Mouse (Mus musculus): Measurements from ENCODE around the gene Hist1h2bf. TPM values are rescaled to one million over a fixed set of nuclear protein-coding genes. Genes with fewer than 3 reads are reported as not detected.
"Not testable (repeated sequence)": the region's sequence is repeated elsewhere in the genome, so short reads cannot be mapped to it uniquely, and the experiment has no call there.

Hist1h2bf gene
- polyA plus RNA-seq (2015; fragmentation: Nextera tagmentation; extraction: Ambion mirVana): 2.9 and 5.8 TPM in 2 replicates

DNA sequence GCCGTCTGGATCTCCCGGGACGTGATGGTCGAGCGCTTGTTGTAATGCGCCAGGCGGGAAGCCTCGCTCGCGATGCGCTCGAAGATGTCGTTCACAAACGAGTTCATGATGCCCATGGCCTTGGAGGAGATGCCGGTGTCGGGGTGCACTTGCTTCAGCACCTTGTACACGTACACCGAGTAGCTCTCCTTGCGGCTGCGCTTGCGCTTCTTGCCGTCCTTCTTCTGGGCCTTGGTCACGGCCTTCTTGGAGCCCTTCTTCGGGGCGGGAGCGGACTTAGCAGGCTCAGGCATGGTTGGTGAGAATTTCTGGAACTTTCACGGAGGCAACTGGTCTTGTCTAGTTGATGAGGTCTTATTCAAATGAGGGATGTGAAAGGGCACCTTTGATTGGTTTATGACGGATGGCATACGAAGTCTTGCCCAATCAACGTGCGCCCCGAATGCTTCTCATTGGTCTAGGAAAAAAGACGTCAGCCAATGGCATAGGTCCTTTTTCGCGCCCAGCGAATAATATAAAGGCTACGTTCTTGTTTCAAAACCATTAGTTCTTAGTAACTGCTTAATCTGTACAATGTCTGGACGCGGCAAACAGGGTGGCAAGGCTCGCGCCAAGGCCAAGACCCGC, at the start of gene Hist1h2bf, which contains the start of gene Hist1h2ad:
Gene Hist1h2bf, minus strand, starts transcription at position 299 of the 627 bp plus-strand sequence.
Gene Hist1h2ad, plus strand, starts transcription at position 484 of the 627 bp plus-strand sequence.
- peak within 1 kb of the TSS; percentile 94 for H3K27ac ChIP-seq
- under 1% methylated on average over 39 of the region's 42 CpGs for WGBS
- H3K9ac ChIP-seq: peak within 1 kb of the TSS; percentile 40
- H3K4me2 ChIP-seq: peak within 1 kb of the TSS; percentile 57
- peak; percentile 87 for ATAC-seq (ENCODE audit: insufficient number of reproducible peaks, low FRiP score, low TSS enrichment, low read depth)
- H3K9me3 ChIP-seq, H3K36me3 ChIP-seq, H3K27me3 ChIP-seq: not testable (repeated sequence)
- peak within 1 kb of the TSS; percentile 43 for H3K4me3 ChIP-seq
- H3K4me1 ChIP-seq: peaks cover 30% of the 10 kb centered on the region

GRCm38 (mm10) chr13:23622861-23623450, 49.0 kb upstream of the Hist1h2bf start:
- H3K9me3 ChIP-seq: no peaks in the 10 kb centered on the region
- no peaks in the 10 kb centered on the region for H3K27me3 ChIP-seq
- 0 out of 2 replicates have a peak overlapping the region, but pooled peaks have one; percentile 84 for H3K9ac ChIP-seq
- H3K4me3 ChIP-seq: peak overlapping the region; percentile 59
- 24% methylated on average over 7 of the region's 7 CpGs for WGBS
- peak overlapping the region; percentile 98 for H3K27ac ChIP-seq
- H3K4me1 ChIP-seq: peaks cover 6% of the 10 kb centered on the region; the same call in 1 of the 2 replicates
- peak overlapping the region; percentile 86 for H3K4me2 ChIP-seq
- no peaks in the 10 kb centered on the region for H3K36me3 ChIP-seq
- no peak for ATAC-seq (ENCODE audit: insufficient number of reproducible peaks, low FRiP score, low TSS enrichment, low read depth)

DNA sequence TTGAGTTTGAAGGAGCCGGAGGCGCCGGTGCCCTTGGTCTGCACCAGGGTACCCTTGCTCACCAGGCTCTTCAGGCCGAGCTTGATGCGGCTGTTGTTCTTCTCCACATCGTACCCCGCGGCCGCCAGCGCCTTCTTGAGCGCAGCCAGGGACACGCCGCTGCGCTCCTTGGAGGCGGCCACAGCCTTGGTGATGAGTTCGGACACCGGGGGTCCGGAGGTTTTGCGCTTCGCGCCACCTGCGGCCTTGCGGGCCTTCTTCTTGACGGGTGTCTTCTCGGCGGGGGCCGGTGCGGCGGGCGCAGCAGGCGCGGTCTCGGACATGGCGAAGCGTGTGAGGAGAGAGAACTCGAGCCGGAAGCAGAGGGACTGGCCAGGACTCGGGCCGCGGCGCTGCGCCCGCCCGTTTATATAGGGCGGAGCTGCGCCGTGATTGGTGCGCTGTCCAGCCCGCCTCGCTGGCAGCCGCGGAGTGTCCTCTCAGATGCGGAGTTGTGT, 48.2 kb upstream of the Hist1h2bf start, which contains the start of gene Hist1h1e:
Gene Hist1h1e, minus strand, starts transcription at position 384 of the 497 bp plus-strand sequence.
- not testable (repeated sequence) for H3K4me1 ChIP-seq, H3K27me3 ChIP-seq, H3K9me3 ChIP-seq, H3K36me3 ChIP-seq
- Histone ChIP-seq H3K4me2 (peak within 1 kb of the TSS; percentile 86), H3K9ac (peak within 1 kb of the TSS; percentile 84), H3K4me3 (peak within 1 kb of the TSS; percentile 59), H3K27ac (peak within 1 kb of the TSS; percentile 98)
- ATAC-seq (ENCODE audit: insufficient number of reproducible peaks, low FRiP score, low TSS enrichment, low read depth): peak; percentile 91
- 0% methylated on average over 53 of the region's 53 CpGs for WGBS

GRCm38 (mm10) chr13:23621532-23622174, 47.7 kb upstream of the Hist1h2bf start:
- Histone ChIP-seq H3K4me2 (peak overlapping the region; percentile 86), H3K9ac (peak overlapping the region; percentile 84), H3K4me3 (peak overlapping the region; percentile 59), H3K4me1 (peaks cover 6% of the 10 kb centered on the region; the same call in 1 of the 2 replicates), H3K27me3 (no peaks in the 10 kb centered on the region), H3K9me3 (no peaks in the 10 kb centered on the region), H3K36me3 (no peaks in the 10 kb centered on the region), H3K27ac (peak overlapping the region; percentile 98)
- ATAC-seq (ENCODE audit: insufficient number of reproducible peaks, low FRiP score, low TSS enrichment, low read depth): peak; percentile 85
- WGBS: 0% methylated on average over 18 of the region's 18 CpGs

- Histone ChIP-seq H3K4me1 (peaks cover 6% of the 10 kb centered on the region; the same call in 1 of the 2 replicates), H3K4me3 (peak within 1 kb of the TSS; percentile 59), H3K9me3 (no peaks in the 10 kb centered on the region), H3K36me3 (no peaks in the 10 kb centered on the region), H3K27me3 (no peaks in the 10 kb centered on the region), H3K4me2 (peak within 1 kb of the TSS; percentile 86), H3K9ac (peak within 1 kb of the TSS; percentile 84), H3K27ac (peak within 1 kb of the TSS; percentile 98)
- WGBS: under 1% methylated on average over 27 of the region's 27 CpGs
- ATAC-seq (ENCODE audit: insufficient number of reproducible peaks, low FRiP score, low TSS enrichment, low read depth): peak; percentile 87
Measured at GRCm38 (mm10) chr13:23620733-23621531, 46.9 kb upstream of the Hist1h2bf start, which contains the start of gene Hist1h2be. TSS of gene Hist1h2be (minus strand) at chr13:23621124.

- no peaks in the 10 kb centered on the region for H3K9me3 ChIP-seq
- WGBS: 47% methylated on average over 12 of the region's 12 CpGs
- H3K27me3 ChIP-seq: no peaks in the 10 kb centered on the region
- H3K4me2 ChIP-seq: peak overlapping the region; percentile 86
- peak overlapping the region; percentile 59 for H3K4me3 ChIP-seq
- no peak for ATAC-seq (ENCODE audit: insufficient number of reproducible peaks, low FRiP score, low TSS enrichment, low read depth)
- H3K4me1 ChIP-seq: peaks cover 6% of the 10 kb centered on the region; the same call in 1 of the 2 replicates
- H3K36me3 ChIP-seq: no peaks in the 10 kb centered on the region
- peak overlapping the region; percentile 44 for H3K9ac ChIP-seq
- H3K27ac ChIP-seq: peak overlapping the region; percentile 98
Measured at GRCm38 (mm10) chr13:23620056-23620732, 46.2 kb upstream of the Hist1h2bf start.

DNA sequence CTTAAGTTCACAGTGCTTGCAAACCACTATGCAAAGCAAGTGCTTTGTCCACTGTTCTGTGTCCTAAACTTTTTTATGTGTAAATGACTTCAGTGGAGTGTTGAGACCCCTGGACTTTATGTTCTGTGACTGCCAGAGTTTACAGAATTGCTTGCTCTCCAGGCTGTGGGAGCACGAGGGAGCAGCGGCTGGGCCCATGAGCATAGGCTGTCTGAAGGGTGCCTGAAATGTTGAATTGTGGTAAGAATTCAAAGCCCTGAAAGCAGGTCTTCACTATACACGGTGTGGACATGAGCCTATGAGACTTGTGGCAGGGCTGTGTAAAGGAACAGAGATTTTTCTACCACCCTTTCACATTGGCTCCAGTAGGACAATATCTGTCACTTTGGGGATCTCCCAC, 37.6 kb upstream of the Hist1h2bf start:
- Histone ChIP-seq H3K27me3 (no peaks in the 10 kb centered on the region), H3K9ac (no peak overlapping the region), H3K9me3 (no peaks in the 10 kb centered on the region), H3K4me1 (no peaks in the 10 kb centered on the region), H3K36me3 (no peaks in the 10 kb centered on the region), H3K27ac (no peak overlapping the region), H3K4me2 (no peak overlapping the region), H3K4me3 (no peak overlapping the region)
- ATAC-seq (ENCODE audit: insufficient number of reproducible peaks, low FRiP score, low TSS enrichment, low read depth): no peak
- 91% methylated on average over 3 of the region's 3 CpGs for WGBS

GRCm38 (mm10) chr13:23610393-23610792, 36.4 kb upstream of the Hist1h2bf start:
- Histone ChIP-seq H3K4me3 (no peak overlapping the region), H3K9ac (no peak overlapping the region), H3K9me3 (no peaks in the 10 kb centered on the region), H3K36me3 (no peaks in the 10 kb centered on the region), H3K4me1 (no peaks in the 10 kb centered on the region), H3K4me2 (no peak overlapping the region), H3K27me3 (no peaks in the 10 kb centered on the region), H3K27ac (no peak overlapping the region)
- no peak for ATAC-seq (ENCODE audit: insufficient number of reproducible peaks, low FRiP score, low TSS enrichment, low read depth)
- WGBS: 79% methylated on average over 2 of the region's 2 CpGs

DNA sequence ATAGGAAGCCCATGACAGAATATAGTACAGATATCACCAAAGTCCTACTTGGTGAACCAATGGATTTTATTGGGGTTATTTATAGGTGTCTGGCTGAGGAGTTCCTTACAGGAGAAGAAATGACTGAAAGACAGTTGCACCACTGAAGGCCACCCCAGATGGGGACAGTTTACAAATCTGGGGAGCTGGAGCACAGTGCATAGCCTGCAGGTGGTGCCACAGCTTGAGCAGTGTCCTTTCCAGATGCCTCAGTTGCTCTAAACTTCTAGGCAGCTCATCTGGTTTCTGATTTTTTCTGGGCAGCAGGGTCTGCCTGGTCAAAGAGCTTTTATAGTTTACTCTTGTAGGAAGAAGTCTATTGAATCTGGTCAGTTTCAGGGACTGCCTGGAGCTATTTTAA, 35.8 kb upstream of the Hist1h2bf start:
- no peak overlapping the region for H3K27ac ChIP-seq
- no peaks in the 10 kb centered on the region for H3K27me3 ChIP-seq
- no peaks in the 10 kb centered on the region for H3K4me1 ChIP-seq
- H3K9me3 ChIP-seq: no peaks in the 10 kb centered on the region
- H3K9ac ChIP-seq: no peak overlapping the region
- H3K4me2 ChIP-seq: no peak overlapping the region
- ATAC-seq (ENCODE audit: insufficient number of reproducible peaks, low FRiP score, low TSS enrichment, low read depth): no peak
- H3K36me3 ChIP-seq: no peaks in the 10 kb centered on the region
- H3K4me3 ChIP-seq: no peak overlapping the region

DNA sequence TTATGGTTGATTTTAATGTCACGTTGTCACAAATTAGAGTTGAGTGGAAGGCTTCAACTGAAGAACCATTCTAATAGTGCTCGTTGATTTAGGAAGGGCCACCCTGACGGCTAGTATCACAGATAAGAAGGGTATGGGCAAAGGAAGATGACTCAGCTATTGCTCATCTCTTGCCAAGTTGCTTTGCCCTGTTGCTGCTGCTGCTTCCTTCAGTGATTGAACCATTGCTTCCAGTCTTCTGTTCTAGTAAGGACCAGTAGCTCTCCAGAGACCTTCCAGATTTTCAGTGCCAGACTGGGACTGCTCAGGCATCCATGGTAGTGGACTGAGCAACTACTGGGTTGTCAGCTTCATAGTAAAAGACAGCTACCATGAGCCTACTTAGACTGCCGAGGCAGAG, 35.2 kb upstream of the Hist1h2bf start:
- Histone ChIP-seq H3K4me2 (no peak overlapping the region), H3K4me1 (no peaks in the 10 kb centered on the region), H3K27ac (no peak overlapping the region), H3K36me3 (no peaks in the 10 kb centered on the region), H3K4me3 (no peak overlapping the region), H3K9me3 (no peaks in the 10 kb centered on the region), H3K9ac (no peak overlapping the region), H3K27me3 (no peaks in the 10 kb centered on the region)
- no peak for ATAC-seq (ENCODE audit: insufficient number of reproducible peaks, low FRiP score, low TSS enrichment, low read depth)
- WGBS: 87% methylated on average over 4 of the region's 4 CpGs

DNA sequence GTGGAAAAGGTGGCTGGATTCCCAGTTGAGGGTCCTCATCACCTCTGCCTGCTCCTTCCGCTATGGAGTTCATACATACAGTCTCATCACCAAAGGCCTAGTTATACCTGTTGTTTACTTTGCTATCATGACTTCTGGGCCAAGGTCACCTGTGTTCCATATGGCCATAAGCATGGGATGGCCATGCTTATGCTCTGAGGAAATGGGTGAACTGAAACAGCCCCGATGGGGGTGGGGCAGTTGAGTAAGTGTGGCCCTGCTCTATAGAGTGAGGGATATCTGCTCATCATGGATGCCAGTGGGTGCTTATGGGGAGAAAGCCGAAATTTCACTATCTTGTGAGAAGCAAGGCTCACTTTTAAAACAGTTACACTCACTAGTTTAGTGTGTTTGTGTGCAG, 31.1 kb upstream of the Hist1h2bf start:
- no peak overlapping the region for H3K4me3 ChIP-seq
- H3K9me3 ChIP-seq: no peaks in the 10 kb centered on the region
- H3K4me1 ChIP-seq: no peaks in the 10 kb centered on the region
- H3K27me3 ChIP-seq: no peaks in the 10 kb centered on the region
- WGBS: 85% methylated on average over 3 of the region's 3 CpGs
- no peaks in the 10 kb centered on the region for H3K36me3 ChIP-seq
- H3K27ac ChIP-seq: no peak overlapping the region
- no peak for ATAC-seq (ENCODE audit: insufficient number of reproducible peaks, low FRiP score, low TSS enrichment, low read depth)
- no peak overlapping the region for H3K4me2 ChIP-seq
- H3K9ac ChIP-seq: no peak overlapping the region

Measured in limb, embryonic 15.5 days (tissue).